Mouse (Mus musculus) spleen, postnatal 4 days (tissue): ENCODE measurements around the gene Limd2.

Experiments used
- DNase-seq, 2 experiments: peaks; one replicate each; pipeline ENCODE4 v3.0.0; 2022; ENCODE audit warnings: low spot score in 2 of 2

Gene Limd2

DNA sequence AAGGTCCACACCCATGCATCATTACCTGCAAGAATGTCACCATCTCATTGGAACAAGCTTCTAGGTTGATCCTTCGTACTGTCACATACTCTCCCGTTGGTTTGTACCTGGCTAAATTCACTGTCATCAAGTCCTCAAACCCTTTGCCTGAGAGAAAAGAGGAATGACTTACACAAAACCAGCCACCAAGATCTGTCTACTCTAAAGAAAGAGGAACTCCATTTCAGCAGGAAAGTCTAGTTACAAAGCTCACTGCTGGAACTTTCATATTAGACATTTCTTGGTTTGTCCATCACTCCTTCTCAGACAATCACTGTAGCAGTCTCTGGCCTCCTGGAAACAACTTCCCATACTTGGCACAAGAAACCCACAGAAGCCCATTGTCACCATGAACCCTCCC is 12.6 kb upstream of the Limd2 start:
- no peak for DNase-seq

DNA sequence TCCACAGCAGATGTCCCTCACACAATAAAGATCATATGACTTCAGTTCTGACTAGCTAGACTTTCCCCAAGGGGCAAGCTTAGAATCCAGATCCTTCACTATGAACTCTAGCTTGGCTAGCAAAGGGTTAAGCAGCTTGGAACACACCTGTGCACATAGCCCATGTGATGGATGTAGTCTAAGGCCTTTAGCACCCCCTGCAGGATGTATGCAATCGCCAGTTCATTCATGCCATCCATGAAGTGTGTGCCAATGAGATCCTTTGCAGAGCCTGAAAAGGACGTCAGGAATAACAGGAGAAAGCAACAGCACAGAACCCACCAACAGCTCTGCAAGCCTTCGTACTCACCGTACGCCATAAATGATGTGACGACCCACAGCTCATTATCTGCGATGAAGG is 10.1 kb upstream of the Limd2 start:
- no peak for DNase-seq

DNA sequence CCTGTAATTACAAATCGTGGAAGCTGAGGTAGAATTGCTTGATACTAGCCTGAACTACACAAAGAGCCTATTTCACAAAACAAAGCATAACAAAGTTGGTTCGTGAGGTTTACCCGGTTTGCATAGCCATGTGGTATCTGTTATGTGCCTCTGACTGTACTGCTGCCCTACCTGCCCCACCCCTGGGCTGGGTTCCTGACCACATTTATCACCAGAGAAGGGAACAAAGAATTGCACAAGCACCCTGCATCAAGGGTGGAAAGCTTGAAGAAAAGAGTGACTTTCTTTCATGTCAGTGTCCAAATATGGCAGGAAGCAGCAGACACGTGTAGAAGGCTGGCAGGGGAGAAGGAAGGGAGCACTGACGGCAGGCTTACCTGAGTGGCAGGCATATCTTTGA is 6.8 kb upstream of the Limd2 start:
- DNase-seq, result peak in 1 of 2 experiments; percentile 63

DNA sequence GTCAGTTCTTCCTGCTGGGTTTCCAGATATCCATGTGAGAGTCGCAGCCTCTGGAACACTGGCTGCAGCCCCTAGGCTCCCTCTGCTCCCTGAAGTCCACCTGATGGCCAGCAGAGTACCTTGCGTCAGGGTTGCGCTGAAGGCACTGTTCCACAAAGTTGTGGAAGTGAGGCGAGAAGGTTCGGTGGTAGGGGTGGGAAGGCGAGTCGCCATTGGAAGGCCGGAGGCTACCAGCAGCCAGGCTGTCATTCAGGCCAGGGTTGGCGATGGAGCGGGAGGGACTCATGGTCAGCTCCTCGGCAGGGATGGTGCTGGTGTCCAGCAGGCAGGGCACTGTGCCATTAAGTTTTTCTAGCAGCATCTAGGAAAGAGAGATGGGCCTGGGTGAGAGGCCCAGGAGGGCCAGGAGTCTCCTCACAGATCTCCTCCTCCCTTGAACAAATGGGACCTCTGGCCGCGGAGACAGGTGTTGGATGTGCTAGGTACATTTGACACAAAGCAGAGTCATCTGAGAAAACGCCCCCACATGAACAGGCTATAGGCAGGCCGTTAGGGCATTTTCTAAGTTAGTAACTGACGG is 4.0 kb upstream of the Limd2 start:
- DNase-seq, result peak in 1 of 2 experiments; percentile 60

DNA sequence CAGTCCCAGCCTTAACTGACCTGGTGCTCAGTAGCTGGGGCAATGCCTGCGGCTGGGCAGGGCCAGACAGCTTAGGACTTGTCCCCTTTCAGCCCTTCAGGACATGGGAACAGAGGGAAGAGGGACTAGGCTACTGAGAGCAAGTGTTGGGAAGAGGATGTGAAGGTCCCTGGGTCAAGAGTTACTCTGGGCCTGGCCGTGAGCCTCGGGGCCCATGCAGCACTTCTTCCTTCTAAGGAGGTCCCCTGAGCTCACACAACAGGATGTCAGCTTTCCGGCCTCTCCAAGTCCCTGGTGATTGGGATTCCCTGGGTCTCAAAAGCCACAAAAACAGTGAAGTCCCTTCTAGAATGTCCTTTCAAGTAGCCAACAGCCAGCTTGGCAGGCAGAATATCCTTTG is 2.9 kb upstream of the Limd2 start:
- peak in 1 of 2 experiments; percentile 60 for DNase-seq

DNA sequence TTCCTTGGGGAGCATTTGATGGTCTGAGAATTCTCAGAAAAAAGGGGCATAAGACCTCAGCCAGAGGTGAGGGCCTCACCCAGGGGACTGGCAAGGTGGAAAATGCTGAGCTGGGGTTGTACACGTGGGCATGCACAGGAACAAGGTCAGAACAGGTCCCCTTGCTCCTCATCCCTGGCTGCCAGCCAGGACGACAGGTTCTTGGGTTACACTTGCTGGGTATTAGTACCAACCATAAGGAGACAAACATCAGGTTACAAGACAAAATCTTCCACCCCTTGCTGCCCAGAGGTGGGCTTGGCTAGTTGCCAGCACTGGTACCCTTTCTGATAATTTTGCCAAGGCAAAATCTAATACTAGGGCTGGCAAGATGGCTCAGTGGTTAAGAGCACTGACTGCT is 1.6 kb upstream of the Limd2 start:
- peak in 1 of 2 experiments; percentile 59 for DNase-seq

DNA sequence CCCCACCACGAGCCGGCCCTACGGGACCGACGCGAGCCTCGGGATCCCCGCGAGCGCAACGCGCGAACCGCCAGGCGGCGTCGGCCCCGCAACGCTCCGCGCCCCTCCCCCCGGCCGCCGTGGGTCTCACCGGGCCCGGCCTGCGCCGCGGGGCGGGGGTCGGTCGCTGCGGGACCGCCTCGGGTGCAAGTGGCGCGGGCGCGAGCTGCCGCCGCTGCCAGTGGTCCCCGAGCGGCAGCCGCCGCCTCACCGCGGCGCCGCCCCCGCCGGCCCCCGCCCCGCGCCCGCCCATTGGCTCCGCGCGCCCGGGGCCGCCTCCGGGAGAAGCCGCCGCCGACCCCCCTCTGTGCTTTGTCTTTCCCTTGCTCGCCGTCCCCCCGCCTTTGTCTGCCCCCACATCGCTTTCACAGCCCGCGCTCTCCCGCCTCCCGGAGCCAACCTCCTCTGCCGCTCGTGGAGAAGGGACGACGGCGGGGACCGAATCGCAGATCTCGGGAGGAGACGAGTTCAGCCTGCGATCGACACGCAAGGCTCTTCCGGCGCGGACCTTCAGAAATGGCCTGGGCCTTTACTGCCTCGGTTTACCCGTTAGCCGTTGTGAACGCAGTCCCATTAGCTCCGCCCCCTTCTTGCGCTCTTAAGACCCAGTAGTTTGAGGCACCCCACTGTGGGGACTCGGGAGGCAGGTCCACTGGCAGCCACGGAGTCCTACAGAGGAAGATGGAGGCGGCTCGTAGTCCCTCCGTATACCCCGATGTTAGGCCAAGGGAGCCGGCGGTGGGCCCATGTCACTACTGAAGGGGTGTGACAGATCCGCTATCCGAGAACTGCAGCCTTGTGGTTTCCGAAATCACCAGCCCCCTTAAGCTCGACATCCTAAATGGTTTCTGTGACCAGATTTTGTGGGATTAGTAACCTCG is 479 bp downstream of the Limd2 start:
- DNase-seq, result peak; percentile 75 to 87

DNA sequence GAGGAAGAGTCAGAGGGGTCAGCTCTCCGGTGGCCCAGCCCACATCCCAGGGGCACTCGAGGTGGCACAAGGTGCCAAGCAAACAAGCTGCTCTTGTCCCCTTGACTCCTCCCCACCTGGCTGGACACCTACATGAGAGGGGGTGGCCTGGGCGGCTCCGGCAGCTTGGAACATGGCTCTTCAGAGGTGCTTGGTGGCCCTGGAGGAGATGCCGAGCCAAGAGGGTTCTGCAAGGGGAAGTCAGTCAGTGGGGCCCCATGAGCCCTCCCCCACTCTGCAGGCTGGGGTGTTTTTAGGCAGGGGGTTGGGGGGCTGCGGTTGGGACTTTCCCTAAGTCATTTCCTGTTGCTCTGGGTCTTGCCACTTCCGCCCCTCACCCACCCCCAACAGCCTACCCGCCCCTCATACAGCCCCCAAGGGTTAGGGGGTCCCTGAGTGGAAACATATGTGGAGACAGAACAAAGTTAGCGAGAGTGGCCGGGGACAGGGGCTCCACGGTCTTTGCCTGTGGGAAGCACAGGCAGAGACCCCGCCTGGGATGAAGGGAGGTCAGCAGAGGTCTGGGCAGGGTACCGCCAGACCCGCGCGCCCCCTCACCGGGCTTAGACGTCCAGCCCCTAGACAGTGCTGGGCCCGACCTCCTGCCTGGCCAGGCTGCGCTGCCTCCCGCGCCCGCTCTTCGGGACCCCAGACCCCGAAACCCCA is 1.3 kb downstream of the Limd2 start:
- peak; percentile 78 to 87 for DNase-seq

DNA sequence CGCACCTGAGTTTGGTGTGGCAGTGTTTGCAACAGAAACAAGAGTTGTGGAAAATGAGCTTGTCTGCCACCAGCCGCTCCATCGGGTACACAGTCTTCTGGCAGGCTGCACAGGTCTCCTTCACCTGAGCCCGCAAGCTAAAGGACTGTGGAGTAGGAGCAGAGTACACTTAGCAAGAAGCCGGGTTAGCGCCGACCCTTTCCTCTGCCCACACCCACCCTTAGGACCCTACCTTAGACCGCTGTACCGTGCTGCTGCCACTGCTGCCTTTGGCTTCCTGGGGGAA is 1.8 kb downstream of the Limd2 start:
- no peak for DNase-seq

DNA sequence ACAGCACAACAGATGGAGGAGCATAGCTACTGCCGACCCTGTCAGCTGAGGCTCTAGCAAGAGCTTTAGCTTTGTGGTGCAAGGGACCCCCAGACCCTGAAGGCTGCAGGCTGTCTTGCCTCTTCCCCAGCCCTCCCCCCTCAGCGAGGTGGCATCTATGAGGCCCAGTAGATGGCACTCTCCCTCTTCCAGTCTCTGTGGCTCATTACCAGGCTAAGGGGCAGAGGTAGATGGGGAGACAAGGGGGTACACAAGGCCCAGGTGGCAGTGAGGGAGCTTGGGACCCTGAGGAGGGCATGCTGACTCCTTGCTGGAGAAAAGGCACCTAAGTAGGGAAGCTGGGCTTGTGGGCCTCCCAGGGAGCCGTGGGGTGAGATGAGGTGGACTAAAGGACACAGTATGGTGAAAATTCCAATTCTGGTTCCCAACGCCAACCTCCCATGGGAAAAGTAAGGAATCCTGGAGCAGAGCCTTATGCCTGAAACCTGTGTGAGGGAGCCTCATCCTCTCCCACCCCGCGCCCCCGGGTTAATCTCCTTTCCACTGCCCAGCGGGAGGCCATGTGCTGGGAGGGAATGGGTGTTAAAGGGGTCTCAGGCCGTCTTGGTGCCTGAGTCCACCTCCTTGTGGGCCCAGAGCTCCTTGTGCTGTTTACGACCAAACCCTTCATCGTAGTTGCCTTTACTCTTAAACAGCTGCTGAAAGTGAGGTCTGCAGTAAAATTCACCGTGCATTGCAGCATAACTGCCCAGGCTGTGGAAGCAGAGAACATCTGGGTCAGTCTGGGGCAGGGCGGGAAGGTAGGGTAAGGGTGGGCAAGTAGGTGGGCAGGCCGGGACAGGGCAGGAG is 2.4 kb downstream of the Limd2 start:
- DNase-seq, result peak; percentile 46 to 73

DNA sequence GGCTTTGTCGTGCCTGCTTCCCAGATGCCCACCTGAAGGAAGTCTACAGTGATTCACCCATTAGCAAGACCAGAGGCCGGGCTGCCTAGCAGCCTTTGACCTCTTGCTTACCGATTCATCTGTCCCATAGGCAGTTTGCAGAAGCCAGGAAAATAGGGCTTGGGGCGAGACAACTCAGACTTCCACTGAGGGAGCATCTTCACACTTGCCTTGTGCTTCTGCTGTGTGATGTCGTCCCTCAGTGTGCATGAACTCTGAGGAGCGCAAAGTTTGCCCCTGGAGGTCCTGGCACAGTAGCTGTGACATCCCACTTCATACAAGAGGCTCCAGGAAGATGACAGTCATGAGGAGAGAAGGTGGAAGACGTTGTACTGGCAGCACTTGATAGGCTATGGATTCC is 3.5 kb downstream of the Limd2 start:
- DNase-seq, result peak in 1 of 2 experiments; percentile 60

DNA sequence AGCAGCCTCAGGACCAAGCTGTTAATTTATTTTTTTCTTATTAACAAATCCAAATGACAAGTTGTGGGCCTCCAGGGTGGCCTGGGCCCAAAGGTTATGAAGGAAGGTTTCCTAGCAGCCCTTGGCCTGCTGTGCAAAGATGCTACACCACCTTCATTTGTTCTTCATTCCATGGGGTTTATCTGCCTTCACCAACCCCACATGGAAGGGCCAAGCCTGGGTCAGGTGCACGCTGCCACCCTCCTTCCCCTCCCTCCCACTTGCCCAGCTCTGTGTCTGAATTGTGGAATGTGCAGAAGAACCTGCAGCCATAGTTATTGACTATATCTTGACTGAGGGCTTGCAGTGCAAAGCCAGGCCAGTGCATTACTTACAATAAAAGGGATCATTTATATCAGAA is 4.4 kb downstream of the Limd2 start:
- DNase-seq, result no peak

DNA sequence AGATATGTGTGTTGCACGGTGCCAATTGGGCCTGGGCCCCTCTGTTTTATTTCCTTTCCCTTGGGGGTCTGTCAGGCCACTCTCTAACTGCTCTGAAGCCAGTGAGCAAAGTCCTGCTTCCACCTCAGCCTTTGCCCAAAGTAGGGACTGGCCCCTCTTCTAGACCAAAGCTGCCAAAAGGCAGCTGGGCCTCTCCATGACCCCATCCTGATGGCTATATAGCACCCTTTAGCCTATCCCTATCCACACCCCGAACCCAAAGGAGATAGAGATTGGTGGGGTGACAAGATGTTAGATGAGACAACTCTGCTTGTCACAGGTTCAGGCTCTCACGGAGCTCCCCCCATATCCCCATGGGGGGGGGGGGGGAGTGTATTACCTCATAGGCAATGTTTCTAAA is 4.9 kb downstream of the Limd2 start:
- no peak for DNase-seq

DNA sequence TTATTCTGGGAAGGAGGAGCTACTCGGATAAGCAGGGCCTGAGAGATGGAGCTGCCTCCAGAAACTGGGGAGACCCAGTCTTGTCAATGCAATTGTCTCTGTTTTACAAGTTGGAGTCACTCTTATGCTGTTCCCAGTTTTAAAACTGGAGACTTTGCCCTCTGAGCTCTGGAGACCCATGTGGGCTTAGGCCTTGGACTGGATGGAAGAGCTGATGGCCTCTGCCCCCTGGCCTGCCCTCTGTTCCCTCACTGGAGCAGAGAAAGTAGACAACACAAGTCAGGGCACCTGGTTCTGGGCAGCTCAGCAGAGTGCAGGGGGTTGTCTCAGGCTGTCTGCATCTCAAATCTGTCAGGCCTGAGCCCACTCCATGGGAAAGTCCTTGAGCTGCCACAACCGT is 5.9 kb downstream of the Limd2 start:
- no peak for DNase-seq

DNA sequence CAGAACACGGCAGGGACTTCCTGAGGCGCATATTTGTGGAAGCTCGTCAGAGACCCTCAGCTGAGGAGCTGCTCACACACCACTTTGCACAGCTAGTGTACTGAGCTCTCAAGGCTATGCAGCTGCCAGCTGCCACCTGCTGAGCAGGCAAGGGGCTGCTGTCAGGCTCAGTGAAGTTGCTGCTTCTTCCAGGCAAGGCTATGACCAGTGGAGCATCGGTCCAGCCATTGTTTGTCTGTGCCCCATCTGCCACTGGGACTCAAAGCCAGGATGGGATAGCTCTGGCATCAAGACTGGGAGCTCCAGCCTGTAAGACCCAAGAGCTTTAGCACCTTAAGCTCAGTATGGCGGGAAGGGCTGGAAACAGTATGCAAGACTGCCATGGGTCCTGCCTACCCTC is 6.6 kb downstream of the Limd2 start:
- DNase-seq, result no peak

DNA sequence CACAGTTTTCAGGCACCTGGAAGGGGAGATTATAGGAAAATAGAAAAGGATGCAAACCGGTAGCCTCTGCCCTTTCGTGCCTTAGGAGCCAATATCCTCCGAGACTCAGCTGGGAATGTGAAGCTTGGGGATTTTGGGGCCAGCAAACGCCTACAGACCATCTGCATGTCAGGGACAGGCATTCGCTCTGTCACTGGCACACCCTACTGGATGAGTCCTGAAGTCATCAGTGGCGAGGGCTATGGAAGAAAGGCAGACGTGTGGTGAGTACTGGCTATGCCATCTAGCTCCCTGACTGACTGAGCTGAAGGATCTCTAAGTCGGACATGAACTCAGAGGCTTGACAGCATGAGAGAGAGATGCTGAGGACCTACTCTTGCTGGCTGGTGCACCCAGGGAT is 8.5 kb downstream of the Limd2 start:
- DNase-seq, result no peak

DNA sequence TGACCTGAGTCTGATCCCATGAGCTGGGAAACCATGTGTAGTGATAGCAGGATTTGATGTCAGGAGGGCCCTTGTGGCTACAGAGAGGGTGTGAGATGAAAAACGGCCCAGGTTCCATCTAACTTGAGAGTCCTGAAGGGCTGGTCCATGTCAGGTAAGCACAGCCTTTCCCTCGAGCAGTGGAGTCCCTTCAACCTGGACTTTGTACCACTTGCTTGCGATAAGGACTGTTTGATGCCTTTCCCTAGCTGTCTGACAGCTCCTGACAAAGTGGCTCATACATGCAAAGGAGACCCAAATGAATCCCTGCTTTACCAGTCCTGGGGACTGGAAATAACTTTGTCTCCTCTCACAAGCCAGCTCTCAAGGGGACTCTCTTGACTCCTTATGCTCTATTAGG is 9.4 kb downstream of the Limd2 start:
- no peak for DNase-seq

DNA sequence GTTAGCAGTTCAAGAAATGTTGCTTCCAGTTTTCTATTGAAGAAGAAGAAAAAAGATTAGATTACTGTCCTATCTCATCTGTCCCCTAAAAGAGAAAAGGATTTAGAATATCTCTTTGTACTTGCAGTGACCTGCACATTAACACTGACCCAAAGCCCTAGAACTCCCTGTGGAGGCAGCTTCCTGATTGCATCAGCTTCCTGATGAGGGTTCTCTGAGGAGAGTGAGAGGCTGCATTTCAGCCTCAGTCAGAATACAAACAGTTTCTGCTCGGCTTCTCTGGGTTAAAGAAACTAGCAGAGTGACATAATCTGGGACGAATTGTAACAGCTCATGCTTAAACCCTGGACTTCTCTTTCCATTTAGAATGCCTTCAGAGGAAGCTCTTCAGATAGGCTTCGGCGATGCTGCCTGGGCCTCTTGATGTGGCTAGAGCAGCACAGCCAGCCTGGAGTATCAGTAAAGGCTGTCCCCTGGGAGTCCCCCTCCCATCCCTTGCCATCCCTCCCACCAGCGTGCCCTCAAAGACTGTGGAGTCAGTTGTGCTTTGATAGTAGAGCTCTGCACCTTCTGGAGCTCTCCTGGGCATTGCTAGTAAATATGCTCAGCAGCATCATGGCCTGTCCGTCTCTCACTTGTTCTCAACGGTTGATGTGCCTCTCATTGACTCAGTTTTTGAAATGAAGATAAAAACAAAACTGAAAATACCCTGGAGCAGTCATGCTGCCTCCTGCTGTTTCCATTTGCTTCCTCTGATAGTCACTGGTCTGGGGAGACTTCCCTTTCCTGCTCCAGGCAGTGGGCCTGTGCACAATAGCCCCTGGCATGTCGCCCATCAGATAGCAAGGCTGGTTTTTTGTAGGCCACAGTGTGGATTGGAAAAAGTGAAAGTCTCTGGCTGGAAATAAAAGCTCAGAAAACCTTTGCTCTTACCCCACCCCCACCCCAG is 25.8 kb downstream of the Limd2 start:
- DNase-seq, result peak in 1 of 2 experiments; percentile 56

DNA sequence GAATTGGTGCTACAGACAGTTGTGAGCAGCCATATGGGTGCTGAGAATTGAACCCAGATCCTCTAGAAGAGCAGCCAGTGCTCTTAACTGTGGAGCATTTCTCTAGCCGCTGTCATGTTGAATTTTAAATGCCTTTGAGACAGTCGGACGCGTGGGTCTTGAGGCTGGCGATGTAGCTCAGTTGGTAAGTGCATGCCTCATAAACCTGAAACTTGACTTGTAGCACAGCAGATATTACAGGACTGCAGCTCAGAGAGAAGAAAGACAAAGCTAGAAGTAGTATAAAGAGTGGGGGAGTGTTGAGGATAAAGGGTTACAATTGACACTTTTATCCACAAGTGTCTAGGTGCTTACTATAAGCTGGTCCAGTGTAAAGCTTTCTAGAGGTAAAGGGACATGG is 28.1 kb downstream of the Limd2 start:
- no peak for DNase-seq

DNA sequence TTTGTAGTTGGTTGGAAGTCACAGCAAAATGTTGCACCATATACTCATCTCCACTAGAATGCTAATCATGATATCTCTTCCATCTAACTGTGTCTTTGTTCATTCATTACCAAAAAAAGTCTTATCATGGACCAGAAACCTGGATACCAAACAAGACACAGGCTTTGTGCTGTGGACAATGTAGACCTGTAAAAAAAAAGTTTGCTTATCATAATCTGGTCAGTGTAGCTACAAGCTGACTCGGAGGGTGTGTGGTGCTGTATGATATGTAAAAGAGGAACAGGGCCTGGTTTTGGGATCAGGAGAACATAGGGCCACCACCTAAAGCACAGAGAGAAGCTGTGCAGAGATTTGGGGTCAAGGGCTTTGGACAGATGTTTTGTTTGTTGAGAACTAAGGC is 31.2 kb downstream of the Limd2 start:
- no peak for DNase-seq
